Mouse (Mus musculus) left cerebral cortex, adult 8-10 months (tissue): Measurements from ENCODE around the gene Dcst1. TPM values are rescaled to one million over a fixed set of nuclear protein-coding genes. Genes with fewer than 3 reads are reported as not detected.

Experiments used
- DNase-seq, 2 experiments: peaks; one replicate each; pipeline ENCODE4 v3.0.0; 2022; ENCODE audit warnings: low spot score in 2 of 2
- total RNA-seq, 4 experiments: library from RNA; stranded (reverse); gene quantifications; 2 replicates each; pipeline ENCODE4 v1.2.4; 2022

Dcst1 gene
- total RNA-seq, 4 experiments from 2014 or later = 0.61 TPM; not detected in 3

GRCm38 (mm10) chr3:89337062-89337720 is 27.9 kb downstream of the Dcst1 start:
- DNase-seq = no peak

- DNase-seq = no peak
Observed at GRCm38 (mm10) chr3:89336529-89336928, 28.5 kb downstream of the Dcst1 start.

GRCm38 (mm10) chr3:89333053-89333452 is 32.0 kb downstream of the Dcst1 start:
- no peak for DNase-seq

GRCm38 (mm10) chr3:89332476-89332875 is 32.6 kb downstream of the Dcst1 start:
- no peak for DNase-seq

- DNase-seq = no peak
Observed at GRCm38 (mm10) chr3:89332013-89332412, 33.0 kb downstream of the Dcst1 start.

GRCm38 (mm10) chr3:89331561-89331960 is 33.5 kb downstream of the Dcst1 start:
- no peak for DNase-seq

- DNase-seq = no peak
Observed at GRCm38 (mm10) chr3:89330948-89331347, 34.1 kb downstream of the Dcst1 start.

- DNase-seq = no peak
Observed at GRCm38 (mm10) chr3:89330346-89330745, 34.7 kb downstream of the Dcst1 start.

GRCm38 (mm10) chr3:89328623-89329022 is 36.4 kb downstream of the Dcst1 start:
- DNase-seq = no peak

- no peak for DNase-seq
Observed at GRCm38 (mm10) chr3:89327371-89327870, 37.6 kb downstream of the Dcst1 start.

GRCm38 (mm10) chr3:89325882-89326281 is 39.2 kb downstream of the Dcst1 start:
- DNase-seq = no peak

GRCm38 (mm10) chr3:89322514-89323165 is 42.4 kb downstream of the Dcst1 start, which contains the start of gene Efna3:
Gene Efna3 (minus strand): TSS chr3:89322965.
- DNase-seq = peak; percentile 70 to 90

- DNase-seq = no peak
Observed at GRCm38 (mm10) chr3:89322131-89322500, 42.9 kb downstream of the Dcst1 start.

GRCm38 (mm10) chr3:89321183-89322130 is 43.6 kb downstream of the Dcst1 start:
- peak in 1 of 2 experiments; percentile 63 for DNase-seq

GRCm38 (mm10) chr3:89320581-89321182 is 44.4 kb downstream of the Dcst1 start:
- no peak for DNase-seq

GRCm38 (mm10) chr3:89319591-89320350 is 45.3 kb downstream of the Dcst1 start:
- peak in 1 of 2 experiments; percentile 45 for DNase-seq

- DNase-seq = peak in 1 of 2 experiments; percentile 27
Observed at GRCm38 (mm10) chr3:89318971-89319590, 46.0 kb downstream of the Dcst1 start.

- DNase-seq = no peak
Observed at GRCm38 (mm10) chr3:89318316-89318715, 46.7 kb downstream of the Dcst1 start.

GRCm38 (mm10) chr3:89317246-89317645 is 47.8 kb downstream of the Dcst1 start:
- peak in 1 of 2 experiments; percentile 41 for DNase-seq

GRCm38 (mm10) chr3:89316833-89317232 is 48.2 kb downstream of the Dcst1 start:
- peak; percentile 83 to 85 for DNase-seq
